Mouse (Mus musculus): ENCODE data around the gene Abcc10. TPM values are rescaled to one million over a fixed set of nuclear protein-coding genes. Genes with fewer than 3 reads are reported as not detected.

The Abcc10 gene
- 9.1 and 9.8 TPM in 2 replicates for polyA plus RNA-seq (2015; fragmentation: Nextera tagmentation; extraction: Ambion mirVana)

GRCm38 (mm10) chr17:46327906-46328534, at the start of gene Abcc10:
Gene Abcc10, minus strand, starts transcription at chr17:46328352.
- WGBS = under 1% methylated on average over 40 of the region's 40 CpGs
- H3K4me3 ChIP-seq (replicated peaks) = peak within 1 kb of the TSS; percentile 70
- peak within 1 kb of the TSS; percentile 77 for H3K4me2 ChIP-seq (replicated peaks)
- H3K4me1 ChIP-seq (replicated peaks) = peaks cover 15% of the 10 kb centered on the region
- H3K9ac ChIP-seq (replicated peaks) = peak within 1 kb of the TSS; percentile 82
- no peaks in the 10 kb centered on the region for H3K27me3 ChIP-seq
- ATAC-seq = peak; percentile 99
- peak within 1 kb of the TSS; percentile 93 for H3K27ac ChIP-seq
- peaks cover 16% of the 10 kb centered on the region for H3K36me3 ChIP-seq
- no peaks in the 10 kb centered on the region for H3K9me3 ChIP-seq

GRCm38 (mm10) chr17:46371783-46372182, 43.6 kb upstream of the Abcc10 start:
- Histone ChIP-seq H3K9me3 (no peaks in the 10 kb centered on the region), H3K27ac (no peak overlapping the region), H3K27me3 (no peaks in the 10 kb centered on the region), H3K4me2 (replicated peaks) (no peak overlapping the region), H3K4me1 (replicated peaks) (no peaks in the 10 kb centered on the region), H3K4me3 (replicated peaks) (no peak overlapping the region), H3K36me3 (no peaks in the 10 kb centered on the region), H3K9ac (replicated peaks) (no peak overlapping the region)
- ATAC-seq = no peak
- 75% methylated on average over 3 of the region's 3 CpGs for WGBS

GRCm38 (mm10) chr17:46351026-46351700, 23.0 kb upstream of the Abcc10 start:
- Histone ChIP-seq H3K36me3 (no peaks in the 10 kb centered on the region), H3K9ac (replicated peaks) (no peak overlapping the region), H3K9me3 (no peaks in the 10 kb centered on the region), H3K27me3 (no peaks in the 10 kb centered on the region), H3K4me1 (replicated peaks) (no peaks in the 10 kb centered on the region), H3K4me2 (replicated peaks) (no peak overlapping the region), H3K4me3 (replicated peaks) (no peak overlapping the region), H3K27ac (no peak overlapping the region)
- 89% methylated on average over 8 of the region's 8 CpGs for WGBS
- no peak for ATAC-seq

GRCm38 (mm10) chr17:46341208-46341607, 13.1 kb upstream of the Abcc10 start:
- ATAC-seq = no peak
- H3K4me1 ChIP-seq (replicated peaks) = no peaks in the 10 kb centered on the region
- H3K27me3 ChIP-seq = no peaks in the 10 kb centered on the region
- no peak overlapping the region for H3K9ac ChIP-seq (replicated peaks)
- peaks cover 12% of the 10 kb centered on the region; the same call in 1 of the 2 replicates for H3K9me3 ChIP-seq
- H3K4me3 ChIP-seq (replicated peaks) = no peak overlapping the region
- 87% methylated on average over 7 of the region's 7 CpGs for WGBS
- no peak overlapping the region for H3K4me2 ChIP-seq (replicated peaks)
- no peaks in the 10 kb centered on the region for H3K36me3 ChIP-seq
- no peak overlapping the region for H3K27ac ChIP-seq

- no peak overlapping the region for H3K27ac ChIP-seq
- H3K4me1 ChIP-seq (replicated peaks) = no peaks in the 10 kb centered on the region
- no peaks in the 10 kb centered on the region for H3K27me3 ChIP-seq
- 19% methylated on average over 5 of the region's 5 CpGs for WGBS
- H3K36me3 ChIP-seq = no peaks in the 10 kb centered on the region
- no peak for ATAC-seq
- H3K9ac ChIP-seq (replicated peaks) = no peak overlapping the region
- no peak overlapping the region for H3K4me2 ChIP-seq (replicated peaks)
- no peaks in the 10 kb centered on the region for H3K9me3 ChIP-seq
- H3K4me3 ChIP-seq (replicated peaks) = no peak overlapping the region
Observed at GRCm38 (mm10) chr17:46336475-46336874, 8.3 kb upstream of the Abcc10 start.

- Histone ChIP-seq H3K9me3 (no peaks in the 10 kb centered on the region), H3K4me1 (replicated peaks) (peaks cover 15% of the 10 kb centered on the region), H3K36me3 (peaks cover 9% of the 10 kb centered on the region), H3K4me3 (replicated peaks) (peak overlapping the region; percentile 70), H3K4me2 (replicated peaks) (peak overlapping the region; percentile 77), H3K27ac (peak overlapping the region; percentile 93), H3K9ac (replicated peaks) (peak overlapping the region; percentile 46), H3K27me3 (no peaks in the 10 kb centered on the region)
- 74% methylated on average over 6 of the region's 6 CpGs for WGBS
- ATAC-seq = no peak
Observed at GRCm38 (mm10) chr17:46328723-46329122, 571 bp upstream of the Abcc10 start.

GRCm38 (mm10) chr17:46327413-46327905, 693 bp downstream of the Abcc10 start:
- peak overlapping the region; percentile 70 for H3K4me3 ChIP-seq (replicated peaks)

GRCm38 (mm10) chr17:46322046-46322823, 5.9 kb downstream of the Abcc10 start:
- WGBS = 88% methylated on average over 14 of the region's 14 CpGs
- ATAC-seq = no peak
- Histone ChIP-seq H3K27ac (no peak overlapping the region), H3K27me3 (no peaks in the 10 kb centered on the region), H3K4me1 (replicated peaks) (peaks cover 10% of the 10 kb centered on the region), H3K36me3 (peaks cover 41% of the 10 kb centered on the region), H3K4me2 (replicated peaks) (no peak overlapping the region), H3K9ac (replicated peaks) (no peak overlapping the region), H3K9me3 (no peaks in the 10 kb centered on the region), H3K4me3 (replicated peaks) (no peak overlapping the region)

More at GRCm38 (mm10) chr17:46327413-46327905, 693 bp downstream of the Abcc10 start:
- H3K9ac ChIP-seq (replicated peaks) = peak overlapping the region; percentile 82
- H3K27me3 ChIP-seq = no peaks in the 10 kb centered on the region
- no peaks in the 10 kb centered on the region for H3K9me3 ChIP-seq
- H3K27ac ChIP-seq = peak overlapping the region; percentile 93
- no peak for ATAC-seq
- peaks cover 15% of the 10 kb centered on the region for H3K4me1 ChIP-seq (replicated peaks)
- H3K4me2 ChIP-seq (replicated peaks) = peak overlapping the region; percentile 77
- 4% methylated on average over 27 of the region's 27 CpGs for WGBS
- H3K36me3 ChIP-seq = peaks cover 18% of the 10 kb centered on the region

- H3K9me3 ChIP-seq = no peaks in the 10 kb centered on the region
- no peak overlapping the region for H3K4me3 ChIP-seq (replicated peaks)
- 84% methylated on average over 6 of the region's 6 CpGs for WGBS
- no peak for ATAC-seq
- H3K27me3 ChIP-seq = no peaks in the 10 kb centered on the region
- peaks cover 41% of the 10 kb centered on the region for H3K36me3 ChIP-seq
- no peak overlapping the region for H3K27ac ChIP-seq
- no peak overlapping the region for H3K9ac ChIP-seq (replicated peaks)
- H3K4me2 ChIP-seq (replicated peaks) = no peak overlapping the region
- no peaks in the 10 kb centered on the region for H3K4me1 ChIP-seq (replicated peaks)
Observed at GRCm38 (mm10) chr17:46320492-46320891, 7.7 kb downstream of the Abcc10 start.

GRCm38 (mm10) chr17:46315813-46316212, 12.3 kb downstream of the Abcc10 start:
- WGBS = 89% methylated on average over 10 of the region's 10 CpGs
- Histone ChIP-seq H3K27ac (no peak overlapping the region), H3K9me3 (no peaks in the 10 kb centered on the region), H3K4me3 (replicated peaks) (no peak overlapping the region), H3K9ac (replicated peaks) (no peak overlapping the region), H3K4me1 (replicated peaks) (no peaks in the 10 kb centered on the region), H3K27me3 (no peaks in the 10 kb centered on the region), H3K36me3 (peaks cover 22% of the 10 kb centered on the region), H3K4me2 (replicated peaks) (no peak overlapping the region)
- no peak for ATAC-seq

- H3K27ac ChIP-seq = no peak overlapping the region
- peaks cover 22% of the 10 kb centered on the region; the same call in 1 of the 2 replicates for H3K36me3 ChIP-seq
- no peaks in the 10 kb centered on the region for H3K4me1 ChIP-seq (replicated peaks)
- H3K9ac ChIP-seq (replicated peaks) = no peak overlapping the region
- 89% methylated on average over 9 of the region's 9 CpGs for WGBS
- H3K9me3 ChIP-seq = no peaks in the 10 kb centered on the region
- H3K4me2 ChIP-seq (replicated peaks) = no peak overlapping the region
- H3K27me3 ChIP-seq = no peaks in the 10 kb centered on the region
- H3K4me3 ChIP-seq (replicated peaks) = no peak overlapping the region
- no peak for ATAC-seq
Observed at GRCm38 (mm10) chr17:46313135-46313715, 14.9 kb downstream of the Abcc10 start.
